Mouse (Mus musculus) heart, adult 2 months (tissue): Measurements from ENCODE around the gene Lman1l. TPM values are rescaled to one million over a fixed set of nuclear protein-coding genes. Genes with fewer than 3 reads are reported as not detected.

ENCODE experiments used
- DNase-seq, 2 experiments: peaks; one replicate each; pipeline ENCODE4 v3.0.0; 2021
- H3K27ac ChIP-seq: fragments of 200-600 bp; 2 replicates; pipeline ENCODE4 v1.8.1; 2022
- H3K27me3 ChIP-seq: fragments of 200-500 bp; 2 replicates; pipeline ENCODE4 v1.6.1; 2012; ENCODE audit warnings: mild to moderate bottlenecking, low read length, inconsistent platforms, mixed read lengths; ENCODE audit not compliant: control insufficient read depth, insufficient read depth
- H3K36me3 ChIP-seq: fragments of 200-500 bp; 2 replicates; pipeline ENCODE4 v1.6.1; 2012; ENCODE audit warnings: low read length, inconsistent platforms; ENCODE audit not compliant: control insufficient read depth, insufficient read depth
- H3K4me1 ChIP-seq: fragments of 200-500 bp; 2 replicates; pipeline ENCODE4 v1.6.1; 2011; ENCODE audit warnings: low read length; ENCODE audit not compliant: control insufficient read depth, insufficient read depth
- H3K4me3 ChIP-seq: fragments of 200-600 bp; 2 replicates; pipeline ENCODE4 v1.8.1; 2022
- H3K79me2 ChIP-seq: fragments of 200-500 bp; replicated peaks from 2 replicates; pipeline ENCODE4 v1.6.1; 2012; ENCODE audit warnings: mild to moderate bottlenecking, inconsistent platforms, low read length, moderate library complexity, mixed read lengths; ENCODE audit not compliant: control insufficient read depth, insufficient read depth
- H3K9ac ChIP-seq: fragments of 200-500 bp; 2 replicates; pipeline ENCODE4 v1.6.1; 2012; ENCODE audit warnings: low read depth, mild to moderate bottlenecking, control low read depth, inconsistent platforms, low read length, mixed read lengths
- CTCF ChIP-seq: fragments of 200-600 bp; IDR thresholded peaks from 2 replicates; pipeline ENCODE4 v1.8.1; 2022; ENCODE audit warnings: antibody characterized with exemption, mild to moderate bottlenecking, moderate library complexity
- EP300 ChIP-seq: fragments of 200-500 bp; IDR thresholded peaks from 2 replicates; pipeline ENCODE4 v1.6.1; 2011; ENCODE audit warnings: low read depth, low read length, control low read depth; ENCODE audit not compliant: insufficient read depth
- POLR2A ChIP-seq: fragments of 200-500 bp; IDR thresholded peaks from 2 replicates; pipeline ENCODE4 v1.6.1; 2011; ENCODE audit warnings: mild to moderate bottlenecking, low read depth, low read length, control low read depth; ENCODE audit not compliant: insufficient read depth
- WGBS: fragments of 180-500 bp; shearing (Covaris S2); methylation state at CpG from one replicate; pipeline ENCODE4 v1.1.7; 2018; 5-methylcytosine and 5-hydroxymethylcytosine counted together
- intact Hi-C: fragments of 180-260 bp; cut with DNase I; formaldehyde crosslinking; loops from one replicate; pipeline ENCODE4 v1.15.1; 2025
- polyA plus RNA-seq: library from polyadenylated mRNA; depleted of rRNA; stranded (reverse); fragments of >200 nt; gene quantifications from 2 replicates; pipeline ENCODE4 v1.2.3, GENCODE M21; 2012
- total RNA-seq, 2 experiments: library from RNA; stranded (reverse); gene quantifications; 2 replicates each; pipeline ENCODE4 v1.2.3; 2021

Gene Lman1l
- total and polyA plus RNA-seq, 3 experiments: 0.20 TPM; not detected in 2

DNA sequence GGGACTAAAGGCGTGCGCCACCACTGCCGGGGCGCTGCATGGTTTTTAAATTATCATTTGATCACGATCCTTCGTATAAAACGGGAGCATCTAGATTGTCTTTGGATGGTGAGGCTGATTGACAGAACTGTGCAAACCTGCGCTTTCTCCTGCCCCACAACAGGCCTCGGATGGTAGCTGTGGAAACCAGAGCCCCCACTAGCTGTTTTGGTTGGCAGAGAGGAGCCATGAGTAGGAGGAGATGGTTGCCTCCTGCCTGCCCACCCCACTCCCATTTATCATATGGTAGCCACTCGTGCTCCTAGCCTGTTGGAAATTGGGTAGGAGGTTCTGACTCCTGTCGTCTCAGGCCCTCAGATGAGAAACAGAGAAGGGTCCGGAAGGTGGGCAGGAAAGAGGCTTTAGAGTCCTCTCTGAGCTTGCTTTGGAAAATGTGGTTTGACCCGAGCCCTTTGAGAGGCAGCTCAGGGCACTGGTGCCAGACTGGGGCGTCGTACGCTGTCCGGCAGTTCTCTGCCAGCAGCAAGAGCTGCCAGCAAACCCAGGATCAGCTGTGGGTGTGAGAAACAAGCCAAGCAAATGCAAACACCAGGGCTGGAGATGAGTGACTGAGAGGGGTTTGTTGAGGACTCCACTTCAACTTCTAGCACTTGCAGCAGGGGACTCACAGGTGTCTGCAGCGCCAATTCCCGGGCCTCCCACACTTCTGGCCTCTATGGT lies 36.2 kb upstream of the Lman1l start:
- WGBS: 71% methylated on average over 19 of the region's 19 CpGs
- H3K79me2 ChIP-seq: no peaks in the 10 kb centered on the region
- TF ChIP-seq CTCF: no peak
- no peak for TF ChIP-seq EP300
- no peak for TF ChIP-seq POLR2A
- no peak overlapping the region for H3K4me3 ChIP-seq
- intact Hi-C loops: loop anchor here (2.0 to 10.0 kb wide), 5 partner anchors 116 to 392 kb away; partner anchors contain the start of genes 1700017B05Rik and Cox5a
- no peaks in the 10 kb centered on the region for H3K36me3 ChIP-seq
- H3K27me3 ChIP-seq: no peaks in the 10 kb centered on the region
- no peak overlapping the region for H3K27ac ChIP-seq
- DNase-seq: peak; percentile 46 to 58
- peaks cover 2% of the 10 kb centered on the region for H3K4me1 ChIP-seq
- H3K9ac ChIP-seq: no peak overlapping the region

DNA sequence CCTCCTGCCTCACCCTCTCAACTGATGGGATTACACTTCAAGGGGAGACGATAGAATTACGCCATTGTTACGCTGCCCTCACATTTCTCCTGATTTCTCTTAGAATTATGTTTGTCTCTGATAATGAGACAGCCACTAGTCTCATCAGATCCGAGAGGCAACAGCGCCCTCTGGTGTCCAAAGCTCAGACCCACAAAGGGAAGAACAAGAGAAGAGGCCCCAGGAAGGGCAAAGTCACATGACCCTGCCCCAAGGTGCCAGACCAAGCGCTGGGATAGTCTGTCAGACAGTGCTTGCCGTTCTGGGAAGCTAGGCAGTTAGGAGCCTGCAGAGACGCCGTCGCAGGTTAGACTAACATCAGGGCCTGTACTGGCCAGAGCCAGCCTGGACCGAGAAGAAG lies 35.2 kb upstream of the Lman1l start:
- H3K27ac ChIP-seq: no peak overlapping the region
- intact Hi-C loops: loop anchor here (1.0 to 10.0 kb wide), 7 partner anchors 26 to 391 kb away; partner anchors contain the start of genes 1700017B05Rik and Cox5a
- no peaks in the 10 kb centered on the region for H3K79me2 ChIP-seq
- peak overlapping the region; percentile 31; the same call in 1 of the 2 replicates for H3K9ac ChIP-seq
- TF ChIP-seq CTCF: peak; percentile 98
- peak; percentile 93 for TF ChIP-seq EP300
- no peak for TF ChIP-seq POLR2A
- H3K4me3 ChIP-seq: no peak overlapping the region
- H3K4me1 ChIP-seq: peaks cover 2% of the 10 kb centered on the region
- peak; percentile 90 to 94 for DNase-seq
- H3K36me3 ChIP-seq: no peaks in the 10 kb centered on the region
- H3K27me3 ChIP-seq: no peaks in the 10 kb centered on the region
- 3% methylated on average over 11 of the region's 11 CpGs for WGBS

DNA sequence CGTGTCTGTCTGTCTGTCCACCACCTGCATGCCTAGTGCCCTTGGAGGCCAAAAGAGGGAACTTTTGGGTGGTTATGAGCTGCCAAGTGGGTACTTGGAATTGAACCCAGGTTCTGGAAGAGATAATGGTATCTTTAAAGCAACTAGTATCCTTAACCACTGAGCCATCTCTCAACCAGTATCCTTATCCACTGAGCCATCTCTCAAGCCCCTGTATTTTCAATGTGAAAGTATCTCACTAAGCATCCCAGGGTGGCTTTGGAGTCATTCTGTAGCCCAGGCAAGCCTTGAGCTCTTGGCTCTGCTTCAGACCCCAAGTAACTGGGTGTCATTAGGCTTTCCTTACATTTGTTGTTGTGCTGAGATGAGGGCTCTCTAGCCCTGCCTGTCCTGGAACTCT lies 34.4 kb upstream of the Lman1l start:
- Histone ChIP-seq H3K27ac (no peak overlapping the region), H3K36me3 (no peaks in the 10 kb centered on the region), H3K9ac (no peak overlapping the region), H3K79me2 (no peaks in the 10 kb centered on the region), H3K4me3 (no peak overlapping the region), H3K27me3 (no peaks in the 10 kb centered on the region), H3K4me1 (peaks cover 2% of the 10 kb centered on the region)
- no peak for TF ChIP-seq CTCF
- 97% methylated on average over 1 of the region's 1 CpGs for WGBS
- intact Hi-C loops: loop anchor here (1.0 to 10.0 kb wide), 6 partner anchors 26 to 390 kb away; partner anchors contain the start of genes 1700017B05Rik and Cox5a
- DNase-seq: no peak

DNA sequence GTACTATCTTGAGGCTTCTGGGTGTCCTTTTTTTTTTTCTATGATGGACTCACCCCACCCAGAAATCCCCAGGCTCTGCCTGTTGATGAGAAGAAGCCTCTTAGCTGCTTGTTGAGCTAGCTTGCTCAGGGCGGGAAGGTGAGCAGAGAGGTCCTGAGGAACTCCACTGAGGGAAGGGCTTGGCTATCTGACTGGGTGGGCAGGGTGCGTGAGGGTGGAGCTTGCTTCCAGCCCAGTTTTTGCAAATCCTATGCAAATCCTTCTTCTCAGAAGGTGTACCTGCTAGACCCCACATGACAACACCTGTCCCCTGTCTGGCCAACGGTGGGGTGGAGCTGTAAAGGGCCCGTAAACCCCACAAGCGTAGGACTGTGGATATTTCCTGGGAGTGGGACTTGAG lies 32.7 kb upstream of the Lman1l start, which contains the start of gene Csk:
Gene Csk (minus strand): TSS at position 349 of the 400 bp plus-strand sequence.
- Histone ChIP-seq H3K4me3 (no peak within 1 kb of the TSS), H3K79me2 (no peaks in the 10 kb centered on the region), H3K4me1 (peaks cover 2% of the 10 kb centered on the region), H3K27me3 (no peaks in the 10 kb centered on the region), H3K27ac (no peak within 1 kb of the TSS), H3K36me3 (no peaks in the 10 kb centered on the region), H3K9ac (no peak within 1 kb of the TSS)
- intact Hi-C loops: loop anchor here (10.0 kb wide), 1 partner anchor 388 kb away; the partner anchor contains the start of gene 1700017B05Rik
- 83% methylated on average over 5 of the region's 5 CpGs for WGBS
- DNase-seq: no peak
- TF ChIP-seq POLR2A: no peak
- no peak for TF ChIP-seq EP300
- no peak for TF ChIP-seq CTCF

DNA sequence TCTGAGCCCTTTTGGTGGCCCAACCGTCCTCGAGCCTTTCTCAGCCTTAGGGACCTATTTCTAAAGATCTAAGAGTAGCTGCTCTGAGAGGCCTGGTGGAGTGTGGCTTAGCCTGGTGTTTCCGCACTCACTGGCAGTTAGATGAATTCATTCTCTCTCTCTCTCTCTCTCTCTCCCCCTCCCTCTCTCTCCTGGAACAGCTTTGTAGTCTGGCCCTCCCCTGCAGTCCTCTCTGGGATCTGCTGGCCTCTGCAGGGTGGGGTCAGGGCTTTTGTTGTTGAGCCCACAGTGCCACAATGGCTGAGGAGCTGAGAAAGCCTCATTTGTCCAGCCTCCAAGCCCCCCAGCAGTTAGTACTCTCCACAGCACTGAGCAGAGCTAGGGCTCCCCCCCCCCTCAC lies 32.3 kb upstream of the Lman1l start:
- TF ChIP-seq POLR2A (no peak), CTCF (no peak), EP300 (no peak)
- H3K27ac ChIP-seq: no peak overlapping the region
- intact Hi-C loops: loop anchor here (10.0 kb wide), 1 partner anchor 388 kb away; the partner anchor contains the start of gene 1700017B05Rik
- H3K4me3 ChIP-seq: no peak overlapping the region
- H3K36me3 ChIP-seq: no peaks in the 10 kb centered on the region
- WGBS: 79% methylated on average over 3 of the region's 3 CpGs
- peak in 1 of 2 experiments; percentile 15 for DNase-seq
- H3K79me2 ChIP-seq: no peaks in the 10 kb centered on the region
- H3K9ac ChIP-seq: no peak overlapping the region
- H3K4me1 ChIP-seq: peaks cover 2% of the 10 kb centered on the region
- H3K27me3 ChIP-seq: no peaks in the 10 kb centered on the region

DNA sequence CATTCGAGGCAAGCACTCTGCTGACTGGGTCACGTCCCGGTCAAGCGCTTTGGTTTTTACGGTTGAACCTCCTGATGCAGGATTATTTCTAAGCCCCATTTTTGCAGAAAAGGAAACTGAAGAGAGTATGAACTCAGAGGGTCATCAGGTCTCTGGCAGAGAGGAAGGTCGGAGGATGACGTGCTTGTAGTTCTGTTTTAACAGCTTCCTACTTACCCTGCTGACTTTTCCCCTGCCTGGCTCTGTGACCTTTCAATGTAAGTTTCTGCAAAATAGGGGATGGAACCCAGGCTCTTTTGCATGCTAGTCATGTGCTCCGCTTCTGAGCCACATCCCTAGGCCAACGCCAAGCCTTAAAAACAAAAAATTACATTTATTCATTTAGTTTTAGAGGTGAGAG lies 31.8 kb upstream of the Lman1l start:
- no peak overlapping the region for H3K4me3 ChIP-seq
- H3K79me2 ChIP-seq: no peaks in the 10 kb centered on the region
- 77% methylated on average over 9 of the region's 9 CpGs for WGBS
- H3K27ac ChIP-seq: no peak overlapping the region
- H3K4me1 ChIP-seq: peaks cover 2% of the 10 kb centered on the region
- H3K9ac ChIP-seq: no peak overlapping the region
- intact Hi-C loops: loop anchor here (10.0 kb wide), 1 partner anchor 388 kb away; the partner anchor contains the start of gene 1700017B05Rik
- DNase-seq: peak in 1 of 2 experiments; percentile 8
- H3K27me3 ChIP-seq: no peaks in the 10 kb centered on the region
- no peaks in the 10 kb centered on the region for H3K36me3 ChIP-seq
- no peak for TF ChIP-seq CTCF
